Mouse (Mus musculus) lung, adult 2 months (tissue): ENCODE measurements around the gene H2-Eb2. TPM values are rescaled to one million over a fixed set of nuclear protein-coding genes. Genes with fewer than 3 reads are reported as not detected.

Source experiments
- DNase-seq: peaks from one replicate; pipeline ENCODE4 v3.0.0; 2022
- H3K4me1 ChIP-seq: fragments of 200-500 bp; 2 replicates; pipeline ENCODE4 v1.6.1; 2011; ENCODE audit warnings: low read length; ENCODE audit not compliant: control insufficient read depth, insufficient read depth
- H3K4me3 ChIP-seq: fragments of 200-500 bp; replicated peaks from 2 replicates; pipeline ENCODE3; 2011; ENCODE audit warnings: low read depth, mild to moderate bottlenecking, control low read depth, low read length; ENCODE audit errors: extremely low read depth
- CTCF ChIP-seq: fragments of 200-500 bp; IDR thresholded peaks from 2 replicates; pipeline ENCODE4 v1.5.1; 2011; ENCODE audit warnings: mild to moderate bottlenecking, low read length, control low read depth; ENCODE audit not compliant: insufficient read depth
- POLR2A ChIP-seq: fragments of 200-500 bp; IDR thresholded peaks from 2 replicates; pipeline ENCODE4 v1.6.1; 2011; ENCODE audit warnings: low read depth, mild to moderate bottlenecking, control low read depth, low read length, borderline replicate concordance; ENCODE audit errors: extremely low read depth
- WGBS: fragments of 180-500 bp; shearing (Covaris S2); methylation state at CpG from one replicate; pipeline ENCODE4 v1.1.7; 2018; 5-methylcytosine and 5-hydroxymethylcytosine counted together
- polyA plus RNA-seq: library from polyadenylated mRNA; depleted of rRNA; stranded (reverse); fragments of >200 nt; gene quantifications from 2 replicates; pipeline ENCODE4 v1.2.3, GENCODE M21; 2012

Gene H2-Eb2
- polyA plus RNA-seq, 1 experiment: 1.2 TPM

DNA sequence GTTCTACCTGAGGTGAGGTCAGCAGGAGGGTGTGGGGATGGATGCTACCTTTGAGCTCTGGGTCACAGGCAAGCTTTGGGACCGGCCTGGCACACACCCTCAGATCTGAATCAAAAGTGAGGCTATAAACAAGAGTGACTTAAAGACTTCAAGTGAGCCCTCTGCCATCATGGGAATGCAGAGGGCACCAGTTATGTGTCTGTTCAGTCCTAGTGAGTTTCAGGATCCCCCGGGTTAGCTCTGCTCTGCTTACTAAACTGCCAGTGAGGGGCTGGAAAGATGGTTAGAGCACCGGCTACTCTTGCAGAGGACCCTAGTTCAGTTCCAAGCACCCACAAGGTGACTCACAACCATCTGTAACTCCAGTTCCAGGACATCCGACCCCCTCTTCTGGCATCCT is 32.9 kb upstream of the H2-Eb2 start:
- no peak for TF ChIP-seq CTCF
- no peak for TF ChIP-seq POLR2A
- 88% methylated on average over 4 of the region's 4 CpGs for WGBS
- DNase-seq: no peak
- no peak overlapping the region for H3K4me3 ChIP-seq
- peaks cover 9% of the 10 kb centered on the region; the same call in 1 of the 2 replicates for H3K4me1 ChIP-seq

DNA sequence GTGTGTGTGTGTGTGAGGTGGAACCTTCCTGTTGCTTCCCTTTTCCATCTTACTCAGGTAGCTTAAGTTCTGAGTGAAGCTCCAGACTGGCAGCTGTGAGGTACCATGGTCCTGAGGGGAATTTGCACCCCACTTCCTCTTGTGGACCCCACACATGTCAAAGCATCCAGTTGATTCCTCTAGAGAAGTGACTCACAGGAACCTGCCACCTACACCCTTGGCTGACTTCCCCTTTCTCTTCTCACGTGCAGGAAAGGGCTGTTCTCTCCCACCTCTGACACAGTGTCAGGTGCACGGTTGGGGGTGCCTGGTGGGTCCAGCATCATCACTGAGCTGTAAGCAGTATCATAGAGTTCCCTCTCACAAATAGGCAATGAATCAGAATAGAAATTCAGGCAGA is 31.9 kb upstream of the H2-Eb2 start:
- TF ChIP-seq POLR2A: no peak
- TF ChIP-seq CTCF: no peak
- Histone ChIP-seq H3K4me3 (no peak overlapping the region), H3K4me1 (peaks cover 9% of the 10 kb centered on the region; the same call in 1 of the 2 replicates)
- no peak for DNase-seq
- WGBS: 39% methylated on average over 2 of the region's 2 CpGs

DNA sequence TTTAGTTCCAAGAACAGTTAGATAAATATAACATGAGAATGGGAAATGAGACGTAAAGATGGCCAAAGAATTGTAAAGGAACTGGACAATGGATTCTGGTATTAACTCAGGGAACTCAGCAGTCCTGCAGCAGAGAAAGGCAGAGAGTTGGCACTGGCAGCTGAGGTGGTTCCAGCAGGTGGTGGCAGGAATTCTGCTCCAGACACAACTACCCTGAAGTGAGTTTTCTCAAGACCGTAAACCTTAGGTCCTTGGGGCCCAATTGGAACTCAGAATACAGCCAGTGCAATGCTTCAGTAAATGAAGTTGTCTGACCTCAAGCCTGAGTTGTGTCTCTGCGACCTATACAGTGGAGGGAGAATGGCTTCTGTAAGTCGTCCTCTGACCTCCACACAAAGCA is 31.2 kb upstream of the H2-Eb2 start:
- TF ChIP-seq CTCF (no peak), POLR2A (no peak)
- no peak for DNase-seq
- WGBS: 73% methylated on average over 4 of the region's 4 CpGs
- H3K4me3 ChIP-seq: no peak overlapping the region
- peaks cover 9% of the 10 kb centered on the region; the same call in 1 of the 2 replicates for H3K4me1 ChIP-seq

DNA sequence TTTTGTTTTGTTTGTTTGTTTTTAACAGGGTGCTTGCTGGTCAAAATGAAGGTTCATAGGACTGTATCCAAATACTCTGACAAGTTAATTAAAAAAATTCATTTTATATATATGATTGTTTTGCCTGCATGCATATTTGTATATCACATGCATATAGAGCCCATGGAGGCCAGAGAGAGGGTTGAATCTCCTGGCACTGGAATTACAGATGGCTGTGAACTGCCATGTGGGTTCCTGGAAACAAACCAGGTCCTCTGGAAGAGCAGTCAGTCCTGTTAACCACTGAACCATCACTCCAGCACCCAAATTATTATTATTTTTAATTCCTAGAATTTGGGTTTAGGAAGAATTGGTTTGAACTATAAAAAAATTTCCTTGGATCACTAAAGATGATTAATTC is 30.2 kb upstream of the H2-Eb2 start:
- no peak for TF ChIP-seq POLR2A
- TF ChIP-seq CTCF: no peak
- DNase-seq: no peak
- H3K4me1 ChIP-seq: peaks cover 9% of the 10 kb centered on the region; the same call in 1 of the 2 replicates
- H3K4me3 ChIP-seq: no peak overlapping the region

DNA sequence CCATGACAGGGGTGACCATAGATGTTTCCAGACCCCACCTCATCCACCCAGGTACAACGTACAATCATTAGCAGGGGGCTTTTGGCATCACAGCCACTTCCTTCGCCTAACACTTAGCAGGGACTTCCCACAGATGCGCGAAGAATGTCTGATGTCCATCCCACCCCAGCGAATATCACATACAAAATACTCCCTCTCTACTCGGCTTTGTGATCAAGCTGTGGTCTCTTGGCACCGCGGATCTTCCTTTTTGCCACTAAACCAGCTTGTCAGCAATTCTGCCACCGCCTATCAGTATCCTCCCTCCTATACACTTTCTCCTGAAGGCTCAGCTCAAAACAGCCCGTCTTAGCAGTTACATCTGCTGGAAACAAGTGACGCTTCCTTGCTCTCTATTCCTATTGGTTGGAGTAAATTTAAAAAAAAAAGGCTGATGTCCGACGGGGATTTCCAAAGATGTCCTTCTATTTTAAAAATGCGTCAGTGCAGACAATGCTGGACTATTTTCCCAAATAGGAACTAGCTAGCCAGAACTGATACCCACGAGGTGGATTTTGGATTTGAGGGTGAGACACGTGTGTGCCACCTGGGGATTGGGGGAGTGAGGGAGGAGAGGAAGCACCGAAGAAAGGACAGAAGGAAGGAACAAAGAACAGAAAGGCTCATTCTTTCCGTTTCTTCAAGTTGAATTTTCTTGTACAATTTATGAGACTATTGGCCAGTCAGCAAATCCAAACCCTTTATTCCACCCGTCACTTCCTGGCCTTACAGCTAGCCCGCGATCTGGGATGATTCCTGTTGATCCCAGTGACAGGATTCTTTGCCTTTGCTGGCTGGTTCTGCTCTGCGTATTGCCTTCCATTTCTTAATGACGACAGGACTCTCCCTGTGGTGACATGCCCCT is 29.3 kb upstream of the H2-Eb2 start:
- TF ChIP-seq CTCF (no peak), POLR2A (peak; percentile 49; the same call in 1 of the 2 replicates)
- DNase-seq: peak; percentile 42
- peak overlapping the region; percentile 57 for H3K4me3 ChIP-seq
- 21% methylated on average over 23 of the region's 23 CpGs for WGBS
- peaks cover 9% of the 10 kb centered on the region; the same call in 1 of the 2 replicates for H3K4me1 ChIP-seq

DNA sequence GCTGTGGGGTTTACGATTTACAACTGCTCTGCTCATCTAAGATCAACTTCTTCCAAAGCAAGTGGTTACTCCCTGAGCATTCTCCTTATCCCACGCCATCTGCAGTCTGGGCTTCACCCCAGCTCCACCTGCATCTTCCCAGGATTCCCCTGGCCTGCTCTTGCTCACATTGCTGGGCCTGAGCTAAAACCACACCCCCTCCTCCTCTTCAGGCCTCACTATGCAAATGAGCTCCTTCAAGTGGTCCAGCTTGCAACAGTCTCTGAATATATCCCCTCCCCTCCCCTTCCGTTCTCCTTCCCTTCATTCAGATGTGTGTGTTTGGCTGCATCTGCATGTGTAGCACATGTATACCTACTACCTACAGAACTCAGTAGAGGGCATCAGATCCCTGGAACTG is 26.1 kb upstream of the H2-Eb2 start:
- TF ChIP-seq POLR2A: no peak
- no peak for TF ChIP-seq CTCF

DNA sequence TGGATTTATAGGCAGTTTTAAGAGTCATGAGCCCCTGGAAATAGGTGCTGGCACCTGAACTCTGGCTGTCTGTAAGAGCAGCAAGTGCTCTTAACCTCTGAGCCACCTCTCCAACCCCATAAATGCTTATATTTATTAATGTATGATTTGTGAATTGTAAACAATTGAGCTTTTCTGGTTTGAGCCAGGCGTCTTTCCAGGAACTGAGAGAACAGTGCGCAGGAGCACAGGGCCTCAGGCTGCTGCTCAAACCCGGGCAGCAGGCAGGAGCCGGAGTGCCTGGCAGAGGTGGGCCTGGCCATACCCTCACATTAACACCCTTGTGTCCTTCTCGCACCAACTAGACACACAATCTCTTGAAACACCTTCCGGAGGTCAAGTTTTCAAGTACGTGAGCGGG is 25.4 kb upstream of the H2-Eb2 start:
- peak; percentile 2 for DNase-seq
- TF ChIP-seq CTCF (no peak), POLR2A (no peak)
- Histone ChIP-seq H3K4me1 (peaks cover 7% of the 10 kb centered on the region; the same call in 1 of the 2 replicates), H3K4me3 (no peak overlapping the region)
- WGBS: 73% methylated on average over 8 of the region's 8 CpGs

More for the DNA sequence above, 26.1 kb upstream of the H2-Eb2 start:
- Histone ChIP-seq H3K4me3 (no peak overlapping the region), H3K4me1 (peaks cover 7% of the 10 kb centered on the region; the same call in 1 of the 2 replicates)
- peak; percentile 6 for DNase-seq
- WGBS: 68% methylated on average over 3 of the region's 3 CpGs

DNA sequence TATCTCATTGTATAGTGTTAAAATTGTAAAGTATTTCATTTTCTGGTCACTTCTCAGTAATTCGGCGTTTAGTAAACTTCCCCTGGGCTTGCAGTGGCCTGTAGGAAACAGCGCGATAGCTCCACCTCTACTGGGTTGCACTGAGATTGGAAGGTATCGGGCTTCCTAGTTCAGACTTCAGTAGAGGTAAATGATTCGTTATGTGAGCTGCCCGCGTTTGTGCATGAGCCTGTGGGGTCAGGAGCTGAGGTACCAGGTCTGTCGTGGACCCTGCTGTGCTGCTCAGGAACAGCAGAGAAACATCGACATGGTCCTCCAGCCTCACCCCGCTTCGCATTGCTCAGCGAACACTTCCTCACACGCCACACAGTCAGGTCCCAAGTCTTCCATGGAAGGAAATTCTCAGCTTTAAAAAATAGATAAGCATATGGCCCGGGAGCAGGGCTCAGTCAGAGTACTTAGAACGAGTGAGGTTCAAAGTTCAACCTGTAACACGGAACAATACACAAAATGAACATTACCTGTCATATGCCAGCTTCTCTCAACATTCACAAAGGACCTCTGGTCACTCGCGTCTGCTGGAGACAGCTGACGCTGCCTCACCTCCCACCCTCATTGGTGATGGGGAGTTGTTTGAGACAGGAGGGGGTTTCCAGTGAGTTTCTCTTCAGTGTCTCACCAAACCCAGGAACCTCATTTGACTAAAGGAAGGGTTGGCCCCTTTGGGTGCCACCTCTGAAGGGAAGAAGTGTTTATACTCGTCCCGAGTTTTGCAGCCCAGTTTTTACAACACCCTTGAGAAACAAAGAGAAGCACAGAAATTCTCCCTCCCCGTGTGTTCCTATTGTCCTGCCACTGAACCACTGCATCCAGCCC is 24.5 kb upstream of the H2-Eb2 start:
- peak; percentile 5 for DNase-seq
- TF ChIP-seq POLR2A (no peak), CTCF (no peak)
- H3K4me1 ChIP-seq: peaks cover 5% of the 10 kb centered on the region; the same call in 1 of the 2 replicates
- H3K4me3 ChIP-seq: no peak overlapping the region
- 61% methylated on average over 23 of the region's 23 CpGs for WGBS

DNA sequence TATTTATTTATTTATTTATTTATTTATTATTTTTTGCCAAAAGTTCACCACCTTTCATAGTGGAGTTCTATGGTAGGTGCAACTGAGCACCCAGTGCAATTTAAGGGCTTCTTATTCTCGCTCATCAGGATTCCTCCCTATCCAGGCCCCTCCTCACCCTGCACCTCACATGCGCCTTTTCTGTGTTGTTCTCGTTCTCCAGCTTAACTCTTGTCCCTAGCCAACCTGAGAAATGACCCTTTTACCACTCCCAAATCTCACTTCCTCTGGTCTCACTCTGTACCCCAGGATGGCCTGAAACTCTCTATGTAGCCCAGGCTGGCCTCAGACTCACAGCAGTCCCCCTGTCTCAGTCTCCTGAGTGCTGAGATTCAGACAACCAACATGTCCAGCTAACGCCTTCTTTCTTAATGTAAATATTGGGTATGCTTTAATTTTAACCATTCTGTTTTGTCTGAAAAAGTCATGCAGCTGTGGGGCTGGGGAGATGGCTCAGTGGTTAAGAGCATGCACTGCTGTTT is 23.7 kb upstream of the H2-Eb2 start:
- Histone ChIP-seq H3K4me1 (peaks cover 2% of the 10 kb centered on the region; the same call in 1 of the 2 replicates), H3K4me3 (no peak overlapping the region)
- DNase-seq: peak; percentile 1
- TF ChIP-seq CTCF (no peak), POLR2A (no peak)
- WGBS: 80% methylated on average over 4 of the region's 4 CpGs

DNA sequence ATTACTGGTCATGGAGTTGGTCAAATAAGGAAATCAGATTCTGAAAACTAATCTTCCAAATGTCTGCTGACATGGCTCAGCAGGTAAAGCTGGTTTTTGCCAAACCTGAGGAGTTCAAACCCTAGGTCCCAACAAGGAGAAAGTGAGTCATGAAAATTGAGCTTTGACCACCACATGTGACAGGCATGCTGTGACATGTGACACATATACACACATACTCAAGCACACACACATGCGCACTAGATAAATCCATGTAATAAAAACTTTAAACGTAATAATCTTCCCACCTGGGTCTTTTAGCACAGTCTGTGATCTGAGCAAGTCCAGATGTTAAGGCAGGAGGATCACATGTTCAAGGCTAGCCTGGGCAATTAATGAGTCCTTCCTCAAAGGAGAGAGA is 21.7 kb upstream of the H2-Eb2 start:
- DNase-seq: no peak
- H3K4me3 ChIP-seq: no peak overlapping the region
- no peaks in the 10 kb centered on the region; the same call in 1 of the 2 replicates for H3K4me1 ChIP-seq
- 80% methylated on average over 2 of the region's 2 CpGs for WGBS
- TF ChIP-seq POLR2A (no peak), CTCF (no peak)
